Mouse (Mus musculus): ENCODE results near the gene Iqgap1. TPM values are rescaled to one million over a fixed set of nuclear protein-coding genes. Genes with fewer than 3 reads are reported as not detected.

Iqgap1 gene
- total RNA-seq, 2 experiments from 2014 or later: 77.6 to 84.1 TPM

DNA sequence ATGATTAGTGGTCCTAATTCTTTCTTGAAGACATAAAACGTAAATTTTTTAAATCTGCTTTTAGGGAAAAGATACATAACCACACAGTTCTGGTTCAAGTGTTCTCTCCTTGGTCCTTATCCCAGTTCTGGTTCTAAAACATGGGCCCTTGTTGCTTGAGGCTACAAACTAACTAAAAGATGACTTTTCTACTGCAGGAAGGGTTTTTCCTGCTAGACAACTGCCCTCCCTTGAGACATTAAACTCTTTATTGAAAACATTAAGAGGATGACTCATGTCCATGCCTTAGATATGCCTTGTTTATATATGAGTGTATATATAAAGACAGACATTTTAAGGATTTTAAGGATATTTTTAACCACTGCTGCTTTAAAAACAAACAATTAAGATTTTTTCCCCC is 17.4 kb upstream of the Iqgap1 start:
- no peak for DNase-seq

DNA sequence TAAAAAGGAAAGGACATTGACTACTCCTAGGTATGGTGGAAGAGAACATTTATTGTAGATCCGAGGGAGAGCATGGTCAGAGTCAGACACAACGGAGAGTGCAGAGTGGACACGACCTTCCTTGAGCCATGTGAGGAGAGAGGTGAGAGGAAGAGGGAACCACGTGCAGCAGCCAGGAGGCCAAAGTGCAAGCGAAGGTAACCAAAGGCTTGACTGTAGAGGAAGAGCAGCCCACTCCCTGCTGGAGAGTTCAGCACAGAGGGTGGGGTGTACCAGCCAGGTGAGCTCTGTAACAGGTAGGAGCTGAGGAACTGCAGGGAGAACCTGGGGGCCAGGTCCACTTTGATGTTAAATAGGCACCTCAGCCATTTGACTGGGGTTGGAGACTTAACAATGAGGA is 16.4 kb upstream of the Iqgap1 start:
- DNase-seq: no peak

DNA sequence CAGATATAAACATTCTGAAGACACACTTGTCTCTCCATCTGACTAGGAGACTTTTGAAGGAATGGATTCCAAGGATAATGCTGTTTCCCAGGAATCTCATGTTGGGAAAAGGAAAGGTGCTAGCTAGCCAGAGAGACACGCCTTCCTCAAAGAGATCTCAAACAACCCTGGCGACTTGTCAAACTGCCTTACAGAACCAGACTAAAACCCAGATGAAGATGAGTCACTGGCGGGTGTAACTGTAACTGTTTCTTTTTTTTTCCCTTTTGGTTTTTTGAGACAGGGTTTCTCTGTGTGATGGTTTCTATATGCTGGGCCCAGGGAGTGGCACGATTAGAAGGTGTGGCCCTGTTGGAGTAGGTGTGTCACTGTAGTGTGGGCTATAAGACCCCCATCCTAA is 15.2 kb upstream of the Iqgap1 start:
- DNase-seq: no peak

DNA sequence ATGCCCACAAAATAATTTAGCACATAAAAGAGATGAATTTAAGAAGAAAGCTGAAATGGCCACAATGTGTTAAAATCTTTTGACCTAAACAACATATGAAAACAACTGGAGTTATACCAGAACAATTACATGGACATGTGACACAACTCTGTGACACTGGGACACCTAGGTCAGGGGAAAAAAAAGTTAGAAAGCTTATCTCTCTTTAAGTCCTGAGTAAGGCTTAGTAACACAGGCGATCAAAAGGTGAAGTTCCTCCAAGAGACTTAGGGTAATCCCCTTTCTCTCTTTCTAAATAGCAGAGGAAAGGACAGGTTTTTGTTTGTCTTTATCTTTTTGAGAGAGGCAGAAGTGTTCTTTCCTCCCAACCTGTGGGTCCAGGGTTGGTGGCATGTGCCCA is 14.5 kb upstream of the Iqgap1 start:
- no peak for DNase-seq

DNA sequence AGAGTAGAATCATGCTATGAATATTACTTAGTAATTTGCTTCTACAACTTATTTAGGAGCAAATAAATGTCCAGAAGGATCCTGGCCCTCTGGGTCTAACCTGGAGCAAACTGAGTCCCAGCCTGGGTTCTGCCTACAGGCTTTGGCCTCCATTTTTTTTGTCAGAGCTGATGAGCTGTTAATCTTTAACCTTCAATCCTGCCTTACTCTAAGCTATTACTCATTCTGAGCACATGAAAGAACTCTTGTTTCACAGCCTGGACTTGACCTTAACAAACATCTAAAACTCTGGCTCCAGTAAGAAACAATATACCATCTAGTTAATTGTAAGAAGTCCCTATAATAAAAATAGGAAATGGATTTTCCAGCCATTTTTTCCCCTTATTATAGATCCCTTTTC is 14.0 kb upstream of the Iqgap1 start:
- DNase-seq: no peak

DNA sequence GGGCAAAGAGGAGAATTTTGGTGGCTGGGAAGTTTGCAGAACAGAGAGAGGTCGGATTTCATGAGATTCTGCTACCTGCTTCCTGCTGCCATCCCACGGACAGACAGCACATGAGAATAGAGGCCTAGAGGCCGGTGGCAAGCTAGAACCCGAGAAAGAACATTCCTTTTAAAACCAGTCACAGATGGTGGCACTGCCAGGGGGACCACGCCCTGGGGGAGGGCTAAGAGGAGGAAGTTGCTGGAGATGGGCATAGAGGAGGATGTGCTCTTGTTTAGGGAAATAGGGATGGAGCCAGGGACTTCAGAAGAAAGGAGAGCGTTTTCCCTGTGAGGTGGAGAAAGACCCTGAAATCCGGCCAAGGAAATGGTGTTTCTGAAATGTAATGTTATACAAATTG is 12.5 kb upstream of the Iqgap1 start:
- DNase-seq: no peak

DNA sequence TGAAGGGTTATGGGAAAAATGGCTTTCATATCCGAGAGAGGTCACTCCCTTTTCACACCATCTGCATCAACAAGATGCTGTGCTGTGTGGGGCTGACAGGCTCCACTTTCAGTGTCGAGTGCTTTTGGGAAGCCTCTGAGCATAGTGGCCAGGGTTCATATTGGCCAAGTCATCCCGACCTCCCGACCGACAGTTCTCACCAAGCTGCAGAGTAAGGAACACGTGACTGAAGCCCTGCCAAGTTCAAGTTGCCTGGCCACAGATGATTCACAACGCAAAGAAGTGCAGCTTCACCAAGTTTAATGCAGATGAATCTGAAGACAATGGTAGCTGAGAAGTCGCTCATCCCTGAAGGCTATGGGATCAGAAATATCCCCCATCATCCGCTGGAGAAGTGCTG is 12.0 kb upstream of the Iqgap1 start:
- DNase-seq: peak; percentile 38

DNA sequence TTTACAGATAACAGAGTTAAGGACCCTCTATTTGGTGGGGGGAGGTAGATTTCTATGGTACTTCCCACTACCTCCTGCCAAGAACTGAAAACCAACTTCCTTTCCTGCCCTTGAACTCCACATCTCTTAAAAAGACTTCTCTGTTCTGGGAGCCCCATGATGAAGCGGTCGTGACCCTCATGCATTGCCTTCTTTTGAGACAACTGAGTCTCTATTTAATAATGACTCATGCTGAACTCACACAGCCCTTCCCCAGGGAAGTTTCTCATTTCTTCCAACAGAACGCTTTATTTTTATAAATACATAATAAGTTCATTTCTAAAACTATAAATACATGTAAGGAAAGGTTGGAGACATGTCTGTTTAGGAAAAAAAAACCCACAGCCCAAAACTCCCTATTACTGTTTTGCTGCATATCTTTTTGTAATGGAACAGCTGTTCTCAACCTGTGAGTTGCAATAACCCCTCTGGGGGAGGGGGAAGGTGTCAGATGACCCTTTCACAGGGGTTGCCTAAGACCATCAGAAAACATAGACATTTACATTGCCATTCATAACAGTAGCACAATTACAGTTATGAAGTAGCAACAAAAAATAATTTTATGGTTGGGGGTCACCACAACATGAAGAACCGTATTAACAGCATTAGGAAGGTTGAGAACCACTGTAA is 10.3 kb upstream of the Iqgap1 start:
- DNase-seq: no peak

DNA sequence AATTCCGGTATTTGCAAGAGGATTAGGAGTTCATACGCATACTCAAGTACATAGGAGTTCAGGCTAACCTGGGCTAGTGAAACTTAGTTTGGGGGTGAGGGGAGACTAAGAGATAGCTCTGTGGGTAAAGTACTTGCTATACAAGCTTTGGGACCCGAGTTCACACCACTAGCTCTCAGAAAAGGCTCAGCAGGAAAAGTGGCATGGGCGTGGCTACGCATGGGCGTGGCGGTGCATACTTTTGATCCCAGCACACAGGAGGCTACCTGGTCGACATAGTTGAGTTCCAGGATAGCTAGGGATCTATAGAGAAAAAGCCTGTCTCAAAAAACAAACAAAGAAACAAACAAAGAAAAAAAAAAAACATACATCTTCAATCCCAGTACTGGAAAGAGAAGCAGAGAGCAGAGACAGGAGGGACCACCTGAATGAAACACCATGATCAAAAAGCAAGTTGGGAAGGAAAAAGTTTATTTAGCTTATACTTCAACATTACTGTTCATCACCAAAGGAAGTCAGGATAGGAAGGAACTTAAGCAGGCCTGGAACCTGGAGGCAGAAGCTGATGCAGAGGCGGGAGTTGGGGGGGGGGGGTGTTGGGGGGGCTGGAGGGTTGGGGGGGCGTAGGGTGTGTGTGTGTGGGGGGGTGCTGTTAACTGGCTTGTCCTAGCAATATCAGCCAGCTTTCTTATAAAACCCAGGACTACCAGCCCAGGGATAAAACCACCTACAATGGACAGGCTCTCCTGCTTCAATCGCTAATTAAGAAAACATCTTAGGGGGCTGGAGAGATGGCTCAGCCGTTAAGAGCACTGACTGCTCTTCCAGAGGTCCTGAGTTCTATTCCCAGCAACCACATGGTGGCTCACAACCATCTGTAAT is 8.1 kb upstream of the Iqgap1 start:
- DNase-seq: no peak

DNA sequence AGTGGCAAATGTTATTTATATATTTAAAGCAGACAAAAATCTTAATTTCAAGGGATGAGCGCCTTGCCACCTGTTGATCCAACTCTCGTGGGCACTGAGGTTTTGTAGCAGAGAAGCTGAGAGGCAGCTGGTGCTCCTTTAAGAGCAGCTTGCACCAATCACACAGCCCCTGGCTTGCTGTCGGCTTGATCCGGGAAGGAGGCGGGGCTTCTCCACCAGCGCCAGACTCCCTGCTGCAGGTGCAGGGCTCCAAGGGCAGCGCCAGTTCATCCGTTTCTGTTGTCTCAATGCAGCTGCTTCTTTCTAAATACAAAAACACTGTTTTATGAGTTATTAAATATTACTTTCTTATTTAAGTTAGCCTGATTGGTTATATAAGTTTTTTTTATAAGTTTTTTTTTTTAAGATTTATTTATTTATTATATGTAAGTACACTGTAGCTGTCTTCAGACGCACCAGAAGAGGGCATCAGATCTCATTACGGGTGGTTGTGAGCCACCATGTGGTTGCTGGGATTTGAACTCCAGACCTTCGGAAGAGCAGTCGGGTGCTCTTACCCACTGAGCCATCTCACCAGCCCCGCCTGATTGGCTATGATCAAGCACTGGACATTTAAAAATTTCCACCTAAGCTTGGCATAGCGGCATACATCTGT is 7.3 kb upstream of the Iqgap1 start:
- DNase-seq: peak; percentile 71

DNA sequence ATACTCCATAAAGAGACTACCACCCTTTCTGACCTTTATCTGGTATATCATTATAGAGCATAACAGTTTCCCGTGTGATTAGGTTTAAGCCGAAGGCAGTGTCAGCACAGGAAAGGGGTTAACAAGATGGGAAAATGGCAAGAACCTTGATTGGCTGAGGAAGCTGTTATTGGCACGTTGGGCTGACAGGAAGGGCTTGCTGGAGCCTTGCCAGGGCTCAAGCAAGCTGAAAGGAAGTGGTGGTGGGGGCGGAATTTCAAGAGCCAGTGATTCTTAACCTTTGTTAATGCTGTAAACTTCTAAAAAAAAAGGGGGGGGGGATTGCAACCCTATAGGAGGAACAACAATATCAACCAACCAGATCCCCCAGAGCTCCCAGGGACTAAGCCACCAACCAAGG is 6.4 kb upstream of the Iqgap1 start:
- peak; percentile 68 for DNase-seq

DNA sequence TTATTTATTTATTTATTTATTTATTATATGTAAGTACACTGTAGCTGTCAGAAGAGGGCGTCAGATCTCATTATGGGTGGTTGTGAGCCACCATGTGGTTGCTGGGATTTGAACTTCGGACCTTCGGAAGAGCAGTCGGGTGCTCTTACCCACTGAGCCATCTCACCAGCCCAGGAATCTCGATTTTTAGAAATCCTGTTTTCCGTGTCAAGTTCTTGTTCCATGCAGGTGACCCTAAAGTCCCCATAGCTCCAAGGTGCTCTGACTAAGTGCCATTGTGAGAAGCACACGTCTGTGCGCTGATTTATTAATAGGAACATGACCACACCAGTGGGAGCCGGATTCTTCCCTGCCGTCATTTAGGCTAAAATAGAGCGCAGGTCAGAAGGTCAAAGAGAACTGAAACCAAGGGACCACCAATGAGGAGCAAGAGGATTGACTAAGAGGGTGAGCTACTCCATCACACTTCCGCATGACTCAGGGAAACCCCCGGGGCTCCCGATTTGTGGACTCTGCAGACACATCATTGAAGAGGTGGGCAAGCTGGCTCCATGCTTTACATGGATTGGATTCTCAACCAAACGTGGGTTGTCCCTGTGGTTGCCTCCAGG is 4.5 kb upstream of the Iqgap1 start:
- peak; percentile 26 for DNase-seq

DNA sequence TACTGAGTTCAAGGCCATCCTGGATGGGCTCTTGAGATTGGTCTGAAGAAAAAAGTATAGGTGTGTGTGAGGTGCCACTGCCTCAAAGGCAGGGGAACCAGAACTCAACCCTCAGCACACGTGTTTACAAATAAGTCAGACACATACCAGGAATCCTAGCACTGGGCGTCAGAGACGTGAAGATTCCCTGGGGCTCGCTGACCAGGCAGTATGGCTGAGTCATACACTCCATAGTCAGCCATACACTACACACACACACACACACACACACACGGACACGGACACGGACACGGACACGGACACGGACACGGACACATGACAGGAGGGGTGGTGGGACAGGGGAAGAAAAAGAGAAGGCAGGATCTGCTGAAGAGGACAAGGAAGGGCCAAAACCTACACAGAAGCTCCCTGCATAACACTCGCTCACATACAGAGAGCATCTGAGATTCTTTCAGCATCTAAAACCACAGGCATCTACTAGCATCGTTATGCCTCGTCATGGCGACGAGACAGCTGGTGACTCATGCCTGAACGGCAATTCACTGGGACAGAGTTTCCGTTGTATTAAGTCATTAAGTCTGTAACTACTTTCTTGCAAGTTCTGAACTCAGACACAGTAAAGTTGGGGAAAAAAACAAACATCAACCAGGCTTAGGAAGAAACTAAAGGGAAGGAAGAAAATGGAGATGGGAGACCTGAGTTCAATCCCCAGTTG is 2.5 kb upstream of the Iqgap1 start:
- peak; percentile 43 for DNase-seq

DNA sequence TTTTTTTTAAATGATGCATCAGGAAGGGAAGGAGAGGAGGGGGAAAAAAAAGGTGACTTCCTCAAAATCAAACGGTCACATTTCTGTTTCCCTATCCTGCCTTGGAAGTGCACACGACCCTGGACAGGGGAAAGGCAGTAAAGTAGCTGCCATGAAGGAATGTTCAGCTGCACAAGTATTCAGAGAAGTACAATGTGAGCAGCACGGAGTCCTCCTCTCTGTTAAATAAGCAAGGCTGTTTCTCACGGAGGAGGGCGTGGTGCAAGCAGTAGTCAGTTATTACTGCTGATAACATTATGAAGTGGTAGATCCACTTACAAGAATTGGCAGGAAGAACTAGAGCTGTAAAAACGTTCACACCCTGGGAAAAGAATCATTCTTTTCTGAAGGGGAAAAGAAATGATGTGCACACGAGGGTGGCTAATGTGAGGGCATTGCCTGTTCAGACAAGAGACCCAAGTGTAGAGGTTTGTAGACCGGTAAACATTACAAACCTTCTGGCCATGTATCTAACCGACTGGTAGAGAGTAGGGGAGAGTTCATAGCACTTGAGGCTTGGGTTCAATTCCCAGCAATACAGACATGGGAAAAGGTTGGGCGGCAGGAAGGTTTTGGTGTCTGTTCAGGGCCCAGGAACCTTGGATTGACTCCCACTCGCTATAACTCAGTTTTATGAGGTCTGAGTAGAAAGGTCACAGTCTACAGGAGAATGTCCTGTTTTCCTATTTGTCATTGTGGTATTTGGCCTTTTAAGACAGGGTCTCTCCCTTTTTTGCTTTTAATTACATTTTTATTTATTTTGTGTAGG is 1.7 kb downstream of the Iqgap1 start:
- DNase-seq: no peak

DNA sequence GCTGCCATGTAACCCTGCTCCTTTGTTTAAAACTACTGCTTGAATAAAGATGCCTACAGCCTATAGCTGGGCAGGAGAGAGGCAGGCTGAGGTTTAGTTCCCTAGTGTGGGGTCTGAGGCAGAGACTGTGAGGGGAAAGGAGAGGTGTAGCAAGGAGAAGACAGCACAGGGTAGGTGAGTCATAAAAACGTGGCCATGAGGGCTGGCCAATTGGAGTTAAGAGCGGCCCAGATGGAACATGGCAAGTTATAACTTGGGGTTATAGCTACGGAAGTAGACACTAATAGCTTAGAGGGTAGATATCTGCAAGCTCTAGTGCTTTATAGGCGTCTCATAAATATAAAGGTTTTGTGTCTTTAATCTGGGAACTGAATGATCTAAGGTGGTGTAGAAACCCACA is 2.5 kb downstream of the Iqgap1 start:
- DNase-seq: no peak

DNA sequence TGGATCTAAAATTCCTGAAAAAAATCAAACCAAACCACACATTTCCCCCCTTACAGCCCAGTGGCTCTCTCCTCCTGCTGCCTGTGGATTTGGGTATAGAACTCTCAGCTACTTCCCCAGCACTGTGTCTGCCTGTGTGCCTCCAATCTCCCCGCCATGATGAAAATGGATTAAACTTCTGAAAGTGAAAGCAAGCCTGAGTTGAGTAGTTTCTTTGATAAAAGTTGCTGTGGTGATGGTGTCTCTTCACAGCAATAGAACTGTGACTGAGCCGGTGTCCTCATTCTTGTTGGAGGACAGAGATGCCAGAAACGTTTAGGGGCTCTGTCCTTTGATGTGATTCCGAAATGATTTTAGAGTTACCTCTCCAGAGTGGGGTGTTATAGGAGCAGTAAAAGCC is 4.9 kb downstream of the Iqgap1 start:
- no peak for DNase-seq

DNA sequence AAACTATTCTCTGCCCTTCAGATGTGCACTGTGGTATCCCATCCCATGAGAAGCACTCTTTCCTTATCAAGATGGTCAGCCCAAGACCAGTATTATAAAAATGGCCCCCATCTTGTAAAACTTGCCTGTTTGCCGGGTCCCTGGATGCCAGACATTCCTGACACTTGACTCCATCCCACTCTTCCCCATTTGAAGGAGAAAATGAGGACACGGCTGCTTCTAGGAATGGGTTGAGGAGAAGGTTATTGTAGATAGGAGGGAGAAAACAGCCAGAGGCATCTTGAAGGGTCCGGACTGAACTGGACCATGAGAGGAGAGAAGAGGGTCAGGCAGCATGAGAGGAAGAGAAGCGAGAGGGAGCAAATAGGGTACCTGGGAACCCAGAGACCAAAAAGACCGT is 9.1 kb downstream of the Iqgap1 start:
- no peak for DNase-seq

DNA sequence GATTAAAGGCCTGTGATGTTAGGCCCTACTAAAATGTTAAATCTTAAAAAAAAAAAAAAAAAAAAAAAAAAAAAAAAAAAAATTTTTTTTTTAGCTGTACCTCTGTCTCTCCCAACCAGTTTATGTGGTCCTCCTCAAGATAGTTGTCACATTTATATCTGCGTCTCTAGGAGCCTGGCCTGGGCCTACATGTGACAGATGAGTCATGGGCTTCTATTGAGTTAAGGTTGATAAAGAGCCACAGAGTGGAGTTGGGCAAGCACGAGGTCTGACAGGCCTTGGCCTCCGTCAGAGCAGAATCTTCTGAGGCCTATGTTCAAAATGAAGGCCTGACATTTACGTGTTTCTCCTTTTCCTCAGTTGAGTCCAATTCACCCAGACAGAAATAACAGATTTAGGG is 12.4 kb downstream of the Iqgap1 start:
- DNase-seq: no peak

DNA sequence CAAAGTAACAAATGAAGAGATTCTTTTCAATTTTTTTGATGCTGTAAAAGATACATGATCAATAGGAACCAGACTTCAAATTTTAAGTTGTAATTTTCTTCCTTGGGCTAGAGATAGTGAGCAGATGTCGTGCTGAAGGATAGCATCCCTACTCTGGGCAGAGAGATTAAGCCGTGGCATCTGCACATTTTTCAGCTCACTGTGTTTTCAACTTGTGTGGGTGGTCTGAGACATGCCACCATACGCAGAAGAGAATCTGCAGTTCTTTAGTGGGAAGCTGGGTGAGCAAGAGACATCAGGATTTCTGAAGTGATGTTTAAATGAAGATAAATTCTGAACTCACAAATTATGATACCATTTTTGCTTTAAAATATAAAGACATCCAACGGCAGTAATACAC is 19.4 kb downstream of the Iqgap1 start:
- DNase-seq: no peak

DNA sequence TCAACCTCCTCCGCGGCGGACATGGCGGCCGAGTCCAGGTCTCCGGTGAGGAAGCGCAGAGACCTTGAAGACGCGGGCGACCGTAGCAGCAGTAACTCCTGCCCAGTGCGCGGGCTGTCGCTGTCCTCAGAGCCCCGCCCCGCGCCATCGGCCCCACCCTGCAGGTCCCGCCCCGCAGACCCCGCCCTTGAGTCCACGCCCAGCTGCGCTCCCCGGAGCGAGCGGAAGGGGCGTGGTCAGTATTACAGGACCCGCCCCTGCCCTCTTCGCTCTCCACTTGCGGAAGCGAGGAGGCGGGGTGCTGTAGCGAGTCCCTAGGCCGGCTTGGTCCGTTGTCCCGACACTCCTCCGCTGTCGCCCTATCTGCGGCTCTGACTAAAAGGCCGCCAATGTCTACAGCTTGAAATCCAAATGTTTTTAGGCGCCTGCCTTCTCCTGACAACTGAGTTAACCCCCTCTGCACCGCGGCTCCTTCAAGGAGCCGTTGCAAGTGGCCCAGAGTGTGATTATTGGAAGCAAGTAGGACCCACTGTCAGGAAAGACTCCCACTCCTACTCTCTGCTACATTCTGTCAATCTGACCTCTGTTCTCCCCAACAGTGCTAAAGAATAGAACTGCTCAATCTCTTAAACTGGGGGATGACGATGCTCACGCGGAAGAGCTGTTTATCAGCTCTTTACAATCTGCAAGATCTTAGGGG is 22.5 kb downstream of the Iqgap1 start:
- DNase-seq: peak; percentile 96
